Mouse (Mus musculus) forebrain, embryonic 11.5 days (tissue): ENCODE measurements around the gene Ubap1l. TPM values are rescaled to one million over a fixed set of nuclear protein-coding genes. Genes with fewer than 3 reads are reported as not detected.
A peak's percentile ranks its signal among the peaks of the same experiment; 100 is the strongest.
"Not testable (repeated sequence)": the region's sequence is repeated elsewhere in the genome, so short reads cannot be mapped to it uniquely, and the experiment has no call there.

ENCODE experiments used
- ATAC-seq: fragments of 200-750 bp; cut with Nextera tagmentation; replicated peaks from 2 replicates; pipeline ENCODE4 v1.8.0; 2017; ENCODE audit warnings: moderate TSS enrichment; ENCODE audit not compliant: low FRiP score
- DNase-seq: peaks from one replicate; pipeline ENCODE4 v3.0.0-alpha.2; 2017; ENCODE audit warnings: low spot score
- H3K27ac ChIP-seq: fragments of 300-500 bp; sonication (generic); 2 replicates; pipeline ENCODE4 v1.5.1; 2014; ENCODE audit warnings: low read depth, low read length
- H3K27me3 ChIP-seq: fragments of 300-500 bp; sonication (generic); 2 replicates; pipeline ENCODE4 v1.6.1; 2014; ENCODE audit warnings: mild to moderate bottlenecking, low read length, mixed read lengths; ENCODE audit not compliant: control insufficient read depth, insufficient read depth
- H3K36me3 ChIP-seq: fragments of 300-500 bp; sonication (generic); 2 replicates; pipeline ENCODE4 v1.6.1; 2014; ENCODE audit warnings: mild to moderate bottlenecking, low read length, moderate library complexity, mixed read lengths; ENCODE audit not compliant: control insufficient read depth, insufficient read depth
- H3K4me1 ChIP-seq: fragments of 300-500 bp; sonication (generic); replicated peaks from 2 replicates; pipeline ENCODE4 v1.6.1; 2014; ENCODE audit warnings: low read length, mixed read lengths; ENCODE audit not compliant: control insufficient read depth, insufficient read depth
- H3K4me2 ChIP-seq: fragments of 300-500 bp; sonication (generic); 2 replicates; pipeline ENCODE4 v1.6.1; 2014; ENCODE audit warnings: low read depth, mild to moderate bottlenecking, low read length, moderate library complexity, mixed read lengths; ENCODE audit not compliant: severe bottlenecking
- H3K4me3 ChIP-seq: fragments of 300-500 bp; sonication (generic); 2 replicates; pipeline ENCODE4 v1.5.1; 2014; ENCODE audit warnings: low read depth, low read length
- H3K9ac ChIP-seq: fragments of 300-500 bp; sonication (generic); 2 replicates; pipeline ENCODE4 v1.6.1; 2014; ENCODE audit warnings: low read length
- H3K9me3 ChIP-seq: fragments of 300-500 bp; sonication (generic); 2 replicates; pipeline ENCODE4 v1.6.1; 2016; ENCODE audit warnings: low read length, mixed read lengths; ENCODE audit not compliant: control insufficient read depth
- WGBS: fragments of 180-500 bp; shearing (Covaris S2); extraction: QIAGEN DNeasy Blood & Tissue Kit; methylation state at CpG from one replicate; pipeline ENCODE4 v1.1.7; 2014; 5-methylcytosine and 5-hydroxymethylcytosine counted together
- polyA plus RNA-seq: library from polyadenylated mRNA; unstranded; fragments of >200 nt; fragmentation: Nextera tagmentation; extraction: Ambion mirVana; gene quantifications from 2 replicates; pipeline ENCODE4 v1.2.1, GENCODE M21; 2014

Ubap1l gene
- polyA plus RNA-seq, 1 experiment from 2014 or later, result 0.52 TPM

DNA sequence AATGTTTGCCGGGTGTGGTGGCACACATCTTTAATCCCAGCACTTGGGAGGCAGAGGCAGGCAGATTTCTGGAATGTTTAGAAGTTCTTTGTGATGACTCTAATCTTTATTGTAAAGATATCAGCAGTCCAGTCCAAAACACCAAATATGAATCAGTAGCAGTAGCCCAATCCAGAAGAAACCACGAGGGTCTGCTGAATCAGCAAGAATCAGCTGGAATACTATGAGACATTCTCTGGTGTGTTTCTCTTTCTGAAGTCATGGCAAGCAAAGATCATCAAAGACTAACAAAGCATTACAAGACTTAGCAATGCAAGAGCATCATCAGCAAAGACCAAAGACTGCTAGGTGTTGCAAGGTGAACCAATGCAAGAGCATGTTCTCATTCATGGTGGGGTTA is 20.4 kb upstream of the Ubap1l start:
- Histone ChIP-seq H3K9ac (no peak overlapping the region), H3K4me1 (no peaks in the 10 kb centered on the region), H3K27me3 (no peaks in the 10 kb centered on the region), H3K4me3 (no peak overlapping the region), H3K9me3 (no peaks in the 10 kb centered on the region), H3K4me2 (no peak overlapping the region), H3K27ac (no peak overlapping the region), H3K36me3 (no peaks in the 10 kb centered on the region)
- WGBS, result 86% methylated on average over 2 of the region's 2 CpGs
- no peak for ATAC-seq
- DNase-seq, result no peak

DNA sequence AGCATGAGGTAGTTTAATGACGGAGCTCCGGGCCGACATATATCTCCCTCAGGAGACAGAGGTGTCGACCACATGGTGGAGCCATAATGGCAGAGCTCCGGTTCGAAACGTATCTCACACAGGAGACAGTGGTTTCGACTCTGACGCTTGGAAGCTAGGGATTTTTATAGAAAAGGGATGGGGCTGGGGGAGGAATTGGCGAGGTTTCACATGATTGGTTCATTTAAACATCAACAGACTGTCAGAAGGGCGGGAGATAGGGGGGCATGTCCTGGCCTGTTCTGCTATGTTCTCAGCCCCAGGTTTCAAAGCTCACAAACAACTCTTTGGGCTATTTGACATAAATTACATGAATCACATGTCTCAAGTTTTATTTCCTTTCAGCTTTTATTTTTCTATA is 15.4 kb upstream of the Ubap1l start:
- Histone ChIP-seq H3K4me3 (peak overlapping the region; percentile 99), H3K27ac (peak overlapping the region; percentile 76; the same call in 1 of the 2 replicates), H3K4me2 (peak overlapping the region; percentile 96; the same call in 1 of the 2 replicates), H3K9ac (peak overlapping the region; percentile 94; the same call in 1 of the 2 replicates)
- not testable (repeated sequence) for H3K9me3 ChIP-seq, H3K4me1 ChIP-seq, H3K36me3 ChIP-seq, H3K27me3 ChIP-seq, DNase-seq, ATAC-seq
- 69% methylated on average over 11 of the region's 11 CpGs for WGBS

DNA sequence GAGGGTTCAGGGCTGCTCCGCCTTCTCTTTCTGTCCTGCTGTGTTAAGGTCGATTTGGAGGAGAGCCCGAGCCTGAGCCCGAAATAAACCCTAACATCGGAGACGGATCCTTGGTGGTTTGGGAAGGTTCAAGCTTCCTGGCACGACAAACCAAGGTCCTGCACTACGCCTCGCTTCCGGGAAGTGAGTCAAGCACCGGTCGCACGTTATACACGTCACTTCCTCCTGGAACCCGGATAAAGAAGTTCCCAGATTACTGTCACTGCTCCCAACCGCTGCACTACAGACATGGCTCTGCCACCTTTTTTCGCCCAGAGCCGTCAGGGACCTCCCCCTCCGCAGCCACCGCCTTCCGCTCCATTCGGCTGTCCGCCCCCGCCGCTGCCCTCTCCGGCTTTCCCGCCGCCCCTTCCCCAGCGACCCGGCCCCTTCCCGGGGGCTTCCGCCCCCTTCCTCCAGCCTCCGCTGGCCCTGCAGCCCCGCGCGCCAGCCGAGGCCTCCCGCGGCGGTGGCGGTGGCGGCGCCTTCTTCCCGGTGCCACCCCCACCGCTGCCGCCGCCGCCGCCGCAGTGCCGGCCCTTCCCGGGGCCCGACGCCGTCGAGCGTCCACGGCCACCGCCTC is 14.9 kb upstream of the Ubap1l start, which contains the start of gene Pdcd7:
TSS of gene Pdcd7 (plus strand) at position 251 of the 622 bp plus-strand sequence.
- WGBS, result under 1% methylated on average over 55 of the region's 59 CpGs
- H3K4me3 ChIP-seq, result peak within 1 kb of the TSS; percentile 99

DNA sequence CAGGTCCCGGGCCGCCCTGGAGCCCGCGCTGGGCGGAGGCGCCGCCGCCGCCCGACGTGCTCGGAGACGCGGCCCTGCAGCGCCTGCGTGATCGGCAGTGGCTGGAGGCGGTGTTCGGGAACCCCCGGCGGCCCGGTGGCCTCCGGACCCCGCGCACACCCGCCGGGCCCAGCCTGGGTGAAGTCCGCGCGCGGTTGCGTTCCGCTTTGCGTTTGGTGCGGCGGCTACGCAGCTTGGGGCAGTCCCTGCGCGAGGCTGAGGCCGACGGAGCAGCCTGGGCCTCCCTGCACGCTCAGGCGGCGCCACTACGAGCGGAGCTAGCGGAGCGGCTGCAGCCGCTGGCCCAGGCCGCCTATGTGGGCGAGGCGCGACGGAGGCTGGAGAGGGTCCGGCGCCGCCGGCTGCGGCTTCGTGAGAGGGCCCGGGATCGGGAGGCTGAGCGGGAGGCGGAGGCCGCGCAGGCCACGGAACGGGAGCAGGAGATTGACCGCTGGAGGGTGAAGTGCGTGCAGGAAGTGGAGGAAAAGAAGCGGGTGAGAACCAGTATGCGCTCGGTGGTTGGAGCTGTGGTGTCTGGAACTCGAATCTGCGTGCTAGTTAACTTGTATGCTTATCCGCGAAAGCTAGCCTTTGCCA is 14.2 kb upstream of the Ubap1l start:
- Histone ChIP-seq H3K9me3 (no peaks in the 10 kb centered on the region), H3K4me2 (peak overlapping the region; percentile 96), H3K9ac (peak overlapping the region; percentile 94), H3K4me1 (no peaks in the 10 kb centered on the region; the same call in 1 of the 2 replicates), H3K27ac (peak overlapping the region; percentile 76), H3K36me3 (no peaks in the 10 kb centered on the region), H3K4me3 (peak overlapping the region; percentile 99), H3K27me3 (no peaks in the 10 kb centered on the region)
- peak; percentile 76 for DNase-seq
- under 1% methylated on average over 63 of the region's 77 CpGs for WGBS
- peak; percentile 58 for ATAC-seq

More for the DNA sequence above, 14.9 kb upstream of the Ubap1l start, which contains the start of gene Pdcd7:
- Histone ChIP-seq H3K4me1 (no peaks in the 10 kb centered on the region; the same call in 1 of the 2 replicates), H3K27ac (peak within 1 kb of the TSS; percentile 76), H3K9ac (peak within 1 kb of the TSS; percentile 94), H3K9me3 (no peaks in the 10 kb centered on the region), H3K4me2 (peak within 1 kb of the TSS; percentile 96), H3K27me3 (no peaks in the 10 kb centered on the region), H3K36me3 (no peaks in the 10 kb centered on the region)
- ATAC-seq (peak; percentile 92), DNase-seq (peak; percentile 95)

DNA sequence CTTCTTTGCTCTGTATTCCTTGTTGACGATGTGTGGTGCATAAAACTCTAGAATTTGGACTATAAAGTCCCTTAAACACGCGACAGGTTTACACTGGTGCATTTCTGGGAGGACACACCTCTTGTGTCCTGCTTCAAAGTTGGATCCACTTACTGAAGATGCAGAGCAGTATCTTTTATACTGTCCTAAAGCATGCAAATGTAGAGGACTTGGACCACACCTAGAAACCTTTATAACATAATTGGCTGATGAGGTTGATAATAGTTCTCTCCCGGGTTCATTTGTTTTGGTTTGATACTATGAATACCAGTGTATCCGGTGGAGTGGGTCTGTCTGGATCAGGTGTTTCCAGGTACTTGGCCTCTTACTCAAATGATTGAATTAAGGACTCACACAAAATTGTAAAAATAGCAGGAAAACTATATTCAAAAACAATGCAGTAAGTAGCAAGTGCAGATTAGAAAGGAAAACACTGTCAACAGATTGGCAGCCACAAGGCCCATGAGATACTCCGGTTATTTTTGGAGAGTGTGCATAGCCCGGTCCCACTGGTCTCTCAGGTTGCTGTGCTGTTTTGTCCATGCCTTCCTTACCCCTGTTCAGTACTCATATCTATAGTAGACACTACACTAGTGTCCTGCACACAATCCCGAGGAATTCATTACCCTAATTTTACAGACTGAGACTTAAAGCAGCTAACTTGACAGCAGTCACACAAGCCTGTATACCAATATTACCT is 13.6 kb upstream of the Ubap1l start:
- no peak overlapping the region for H3K27ac ChIP-seq
- H3K9ac ChIP-seq, result peak overlapping the region; percentile 94
- DNase-seq (no peak), ATAC-seq (no peak)
- no peaks in the 10 kb centered on the region for H3K9me3 ChIP-seq
- peak overlapping the region; percentile 96 for H3K4me2 ChIP-seq
- no peaks in the 10 kb centered on the region; the same call in 1 of the 2 replicates for H3K4me1 ChIP-seq
- WGBS, result 55% methylated on average over 8 of the region's 8 CpGs
- H3K4me3 ChIP-seq, result peak overlapping the region; percentile 99
- no peaks in the 10 kb centered on the region for H3K36me3 ChIP-seq
- no peaks in the 10 kb centered on the region for H3K27me3 ChIP-seq

DNA sequence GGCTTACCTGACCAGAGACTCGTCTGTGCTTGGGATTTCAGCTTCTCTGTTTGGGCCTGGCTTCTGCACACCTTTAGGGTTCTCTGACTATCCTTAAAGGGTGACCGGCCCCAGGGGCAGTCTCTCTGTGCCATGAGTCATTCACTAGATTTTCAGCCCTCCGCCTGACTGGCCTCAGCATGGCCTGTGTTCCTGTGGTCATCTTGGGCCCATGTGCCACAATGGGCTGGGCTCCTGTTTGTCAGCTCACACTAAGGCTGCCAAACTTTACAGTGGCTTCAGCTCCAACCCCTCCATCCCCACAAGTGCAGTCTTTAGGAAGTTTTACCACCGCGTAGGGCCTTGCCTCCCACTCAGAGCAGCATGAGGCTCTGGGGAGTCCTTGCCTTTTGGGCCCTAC is 7.6 kb upstream of the Ubap1l start:
- Histone ChIP-seq H3K4me3 (no peak overlapping the region), H3K9ac (no peak overlapping the region), H3K36me3 (no peaks in the 10 kb centered on the region), H3K4me1 (no peaks in the 10 kb centered on the region), H3K27me3 (no peaks in the 10 kb centered on the region), H3K27ac (no peak overlapping the region), H3K9me3 (no peaks in the 10 kb centered on the region), H3K4me2 (no peak overlapping the region)
- DNase-seq (no peak), ATAC-seq (no peak)
- WGBS, result 93% methylated on average over 5 of the region's 5 CpGs

DNA sequence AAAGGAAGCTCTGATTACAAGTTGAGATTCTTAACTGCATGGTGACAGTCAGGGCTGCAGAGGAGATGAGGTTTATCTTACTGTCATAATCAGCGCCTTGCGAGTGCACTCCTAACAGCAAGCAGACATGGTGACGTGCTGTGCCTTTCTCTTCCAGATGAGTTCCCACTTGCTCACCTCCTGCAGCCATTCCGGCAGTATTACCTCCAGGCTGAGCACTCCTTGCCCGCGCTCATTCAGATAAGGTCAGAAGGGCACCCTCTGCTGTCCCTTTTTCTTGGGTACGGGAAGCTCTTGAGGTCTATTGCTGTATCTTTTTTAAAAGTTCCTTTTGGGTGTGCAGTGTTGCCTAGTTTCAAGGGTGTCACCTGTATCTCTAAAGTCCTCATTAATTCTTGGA is 4.3 kb upstream of the Ubap1l start:
- Histone ChIP-seq H3K27ac (no peak overlapping the region), H3K4me1 (no peaks in the 10 kb centered on the region), H3K9ac (no peak overlapping the region), H3K4me3 (no peak overlapping the region), H3K9me3 (no peaks in the 10 kb centered on the region), H3K27me3 (no peaks in the 10 kb centered on the region), H3K36me3 (peaks cover 2% of the 10 kb centered on the region; the same call in 1 of the 2 replicates), H3K4me2 (no peak overlapping the region)
- WGBS, result 88% methylated on average over 7 of the region's 7 CpGs
- no peak for ATAC-seq
- DNase-seq, result no peak

DNA sequence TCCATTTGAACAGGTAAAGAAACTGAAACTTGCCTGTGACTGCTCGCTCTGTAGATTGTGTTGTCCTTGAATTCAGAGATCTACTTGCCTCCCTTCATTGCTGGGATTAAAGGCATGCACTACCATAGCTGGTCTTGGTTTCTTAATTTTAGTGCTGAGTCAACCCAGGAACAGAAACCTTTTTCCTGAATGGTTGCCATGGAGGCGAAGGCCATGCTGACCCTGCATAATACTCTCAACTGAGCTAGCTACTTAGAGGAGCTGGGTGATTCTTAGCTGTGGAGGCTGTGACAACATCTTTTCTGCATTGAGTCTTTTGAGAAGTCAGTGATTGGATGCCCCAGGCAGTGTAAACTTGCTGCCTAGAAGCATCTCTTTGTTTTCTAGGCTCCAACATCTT is 3.9 kb upstream of the Ubap1l start:
- H3K36me3 ChIP-seq, result peaks cover 2% of the 10 kb centered on the region; the same call in 1 of the 2 replicates

More for the DNA sequence above, 3.9 kb upstream of the Ubap1l start:
- no peak for DNase-seq
- Histone ChIP-seq H3K4me1 (no peaks in the 10 kb centered on the region), H3K9me3 (no peaks in the 10 kb centered on the region), H3K27me3 (no peaks in the 10 kb centered on the region), H3K4me2 (no peak overlapping the region), H3K4me3 (no peak overlapping the region), H3K9ac (no peak overlapping the region), H3K27ac (no peak overlapping the region)
- no peak for ATAC-seq
- WGBS, result 91% methylated on average over 2 of the region's 2 CpGs
